Mouse (Mus musculus) heart, adult 2 months (tissue): ENCODE data around the gene 4930568D16Rik. TPM values are rescaled to one million over a fixed set of nuclear protein-coding genes. Genes with fewer than 3 reads are reported as not detected.
A peak's percentile ranks its signal among the peaks of the same experiment; 100 is the strongest.

Experiments
- DNase-seq, 2 experiments: peaks; one replicate each; pipeline ENCODE4 v3.0.0; 2021
- H3K27ac ChIP-seq: fragments of 200-600 bp; 2 replicates; pipeline ENCODE4 v1.8.1; 2022
- H3K27me3 ChIP-seq: fragments of 200-500 bp; 2 replicates; pipeline ENCODE4 v1.6.1; 2012; ENCODE audit warnings: mild to moderate bottlenecking, low read length, inconsistent platforms, mixed read lengths; ENCODE audit not compliant: control insufficient read depth, insufficient read depth
- H3K36me3 ChIP-seq: fragments of 200-500 bp; 2 replicates; pipeline ENCODE4 v1.6.1; 2012; ENCODE audit warnings: low read length, inconsistent platforms; ENCODE audit not compliant: control insufficient read depth, insufficient read depth
- H3K4me1 ChIP-seq: fragments of 200-500 bp; 2 replicates; pipeline ENCODE4 v1.6.1; 2011; ENCODE audit warnings: low read length; ENCODE audit not compliant: control insufficient read depth, insufficient read depth
- H3K4me3 ChIP-seq: fragments of 200-600 bp; 2 replicates; pipeline ENCODE4 v1.8.1; 2022
- H3K79me2 ChIP-seq: fragments of 200-500 bp; replicated peaks from 2 replicates; pipeline ENCODE4 v1.6.1; 2012; ENCODE audit warnings: mild to moderate bottlenecking, inconsistent platforms, low read length, moderate library complexity, mixed read lengths; ENCODE audit not compliant: control insufficient read depth, insufficient read depth
- H3K9ac ChIP-seq: fragments of 200-500 bp; 2 replicates; pipeline ENCODE4 v1.6.1; 2012; ENCODE audit warnings: low read depth, mild to moderate bottlenecking, control low read depth, inconsistent platforms, low read length, mixed read lengths
- CTCF ChIP-seq: fragments of 200-600 bp; IDR thresholded peaks from 2 replicates; pipeline ENCODE4 v1.8.1; 2022; ENCODE audit warnings: antibody characterized with exemption, mild to moderate bottlenecking, moderate library complexity
- EP300 ChIP-seq: fragments of 200-500 bp; IDR thresholded peaks from 2 replicates; pipeline ENCODE4 v1.6.1; 2011; ENCODE audit warnings: low read depth, low read length, control low read depth; ENCODE audit not compliant: insufficient read depth
- POLR2A ChIP-seq: fragments of 200-500 bp; IDR thresholded peaks from 2 replicates; pipeline ENCODE4 v1.6.1; 2011; ENCODE audit warnings: mild to moderate bottlenecking, low read depth, low read length, control low read depth; ENCODE audit not compliant: insufficient read depth
- WGBS: fragments of 180-500 bp; shearing (Covaris S2); methylation state at CpG from one replicate; pipeline ENCODE4 v1.1.7; 2018; 5-methylcytosine and 5-hydroxymethylcytosine counted together
- intact Hi-C: fragments of 180-260 bp; cut with DNase I; formaldehyde crosslinking; loops from one replicate; pipeline ENCODE4 v1.15.1; 2025
- polyA plus RNA-seq: library from polyadenylated mRNA; depleted of rRNA; stranded (reverse); fragments of >200 nt; gene quantifications from 2 replicates; pipeline ENCODE4 v1.2.3, GENCODE M21; 2012
- total RNA-seq, 2 experiments: library from RNA; stranded (reverse); gene quantifications; 2 replicates each; pipeline ENCODE4 v1.2.3; 2021

The 4930568D16Rik gene
- total and polyA plus RNA-seq, 3 experiments = not detected

- 63% methylated on average over 2 of the region's 2 CpGs for WGBS
- H3K4me1 ChIP-seq = peaks cover 20% of the 10 kb centered on the region
- H3K36me3 ChIP-seq = peaks cover 2% of the 10 kb centered on the region
- no peaks in the 10 kb centered on the region; the same call in none of the 2 replicates for H3K79me2 ChIP-seq
- no peaks in the 10 kb centered on the region for H3K27me3 ChIP-seq
- H3K9ac ChIP-seq = no peak overlapping the region
- TF ChIP-seq POLR2A (no peak), CTCF (no peak), EP300 (no peak)
- DNase-seq = no peak
- H3K27ac ChIP-seq = no peak overlapping the region
- H3K4me3 ChIP-seq = no peak overlapping the region
- intact Hi-C loops = no loop called here
Observed at GRCm38 (mm10) chr2:35331205-35331604, 36.3 kb downstream of the 4930568D16Rik start.

GRCm38 (mm10) chr2:35329061-35329460 lies 38.5 kb downstream of the 4930568D16Rik start:
- DNase-seq = no peak
- peaks cover 2% of the 10 kb centered on the region for H3K36me3 ChIP-seq
- TF ChIP-seq CTCF = no peak
- no peak for TF ChIP-seq EP300
- WGBS = 91% methylated on average over 2 of the region's 2 CpGs
- H3K4me3 ChIP-seq = no peak overlapping the region
- intact Hi-C loops = no loop called here
- no peak overlapping the region for H3K27ac ChIP-seq
- peaks cover 15% of the 10 kb centered on the region for H3K4me1 ChIP-seq
- H3K9ac ChIP-seq = no peak overlapping the region
- no peaks in the 10 kb centered on the region; the same call in none of the 2 replicates for H3K79me2 ChIP-seq
- H3K27me3 ChIP-seq = no peaks in the 10 kb centered on the region

GRCm38 (mm10) chr2:35328064-35328792 lies 39.3 kb downstream of the 4930568D16Rik start:
- Histone ChIP-seq H3K4me1 (peaks cover 18% of the 10 kb centered on the region), H3K27ac (peak overlapping the region; percentile 48), H3K9ac (peak overlapping the region; percentile 11; the same call in 1 of the 2 replicates), H3K27me3 (no peaks in the 10 kb centered on the region), H3K36me3 (peaks cover 2% of the 10 kb centered on the region), H3K79me2 (no peaks in the 10 kb centered on the region; the same call in 1 of the 2 replicates), H3K4me3 (no peak overlapping the region)
- no peak for TF ChIP-seq EP300
- TF ChIP-seq CTCF = no peak
- no peak for TF ChIP-seq POLR2A
- intact Hi-C loops = no loop called here
- DNase-seq = no peak
- WGBS = 49% methylated on average over 11 of the region's 11 CpGs

- 36% methylated on average over 10 of the region's 10 CpGs for WGBS
- DNase-seq = no peak
- H3K4me1 ChIP-seq = peaks cover 15% of the 10 kb centered on the region
- H3K79me2 ChIP-seq = no peaks in the 10 kb centered on the region; the same call in 1 of the 2 replicates
- intact Hi-C loops = no loop called here
- TF ChIP-seq POLR2A = no peak
- TF ChIP-seq EP300 = no peak
- no peak for TF ChIP-seq CTCF
- H3K27ac ChIP-seq = peak overlapping the region; percentile 48
- H3K27me3 ChIP-seq = no peaks in the 10 kb centered on the region
- H3K9ac ChIP-seq = peak overlapping the region; percentile 11; the same call in 1 of the 2 replicates
- H3K4me3 ChIP-seq = no peak overlapping the region; the same call in 1 of the 2 replicates
- H3K36me3 ChIP-seq = peaks cover 2% of the 10 kb centered on the region; the same call in 1 of the 2 replicates
Observed at GRCm38 (mm10) chr2:35327583-35327982, 39.9 kb downstream of the 4930568D16Rik start.

GRCm38 (mm10) chr2:35326931-35327330 lies 40.6 kb downstream of the 4930568D16Rik start:
- no peak overlapping the region; the same call in 1 of the 2 replicates for H3K4me3 ChIP-seq
- intact Hi-C loops = no loop called here
- H3K79me2 ChIP-seq = no peaks in the 10 kb centered on the region
- WGBS = 49% methylated on average over 1 of the region's 1 CpGs
- peaks cover 2% of the 10 kb centered on the region; the same call in 1 of the 2 replicates for H3K36me3 ChIP-seq
- H3K9ac ChIP-seq = no peak overlapping the region
- no peak for DNase-seq
- no peak for TF ChIP-seq POLR2A
- no peak for TF ChIP-seq EP300
- no peak for TF ChIP-seq CTCF
- peaks cover 15% of the 10 kb centered on the region for H3K4me1 ChIP-seq
- peak overlapping the region; percentile 0; the same call in 1 of the 2 replicates for H3K27ac ChIP-seq
- H3K27me3 ChIP-seq = no peaks in the 10 kb centered on the region

- Histone ChIP-seq H3K9ac (no peak overlapping the region), H3K79me2 (no peaks in the 10 kb centered on the region), H3K4me1 (peaks cover 16% of the 10 kb centered on the region), H3K4me3 (no peak overlapping the region), H3K27me3 (no peaks in the 10 kb centered on the region), H3K36me3 (peaks cover 5% of the 10 kb centered on the region; the same call in 1 of the 2 replicates), H3K27ac (no peak overlapping the region)
- intact Hi-C loops = no loop called here
- WGBS = 77% methylated on average over 10 of the region's 10 CpGs
- DNase-seq = no peak
- TF ChIP-seq EP300 (no peak), POLR2A (no peak), CTCF (no peak)
Observed at GRCm38 (mm10) chr2:35325930-35326329, 41.6 kb downstream of the 4930568D16Rik start.
